Mouse (Mus musculus): ENCODE measurements around the gene Klrb1c. TPM values are rescaled to one million over a fixed set of nuclear protein-coding genes. Genes with fewer than 3 reads are reported as not detected.
"Not testable (repeated sequence)": the region's sequence is repeated elsewhere in the genome, so short reads cannot be mapped to it uniquely, and the experiment has no call there.

The Klrb1c gene
- polyA plus RNA-seq, 1 experiment from 2014 or later, result 0.26 TPM

GRCm38 (mm10) chr6:128799896-128800270 is 10.9 kb upstream of the Klrb1c start:
- DNase-seq (ENCODE audit: low spot score) (peak; percentile 63), ATAC-seq (replicated peaks; ENCODE audit: low FRiP score, low TSS enrichment, low read depth) (no peak)
- 23% methylated on average over 7 of the region's 7 CpGs for WGBS
- no peak overlapping the region; the same call in 1 of the 2 replicates for H3K9ac ChIP-seq (ENCODE audit: low read length)
- no peak overlapping the region for H3K27ac ChIP-seq (ENCODE audit: low read depth)
- H3K27me3 ChIP-seq (replicated peaks; ENCODE audit: control insufficient read depth, insufficient read depth, low read length), result no peaks in the 10 kb centered on the region
- no peaks in the 10 kb centered on the region for H3K9me3 ChIP-seq (ENCODE audit: control insufficient read depth, low read length)
- 0 out of 2 replicates have a peak, but pooled peaks cover 4% of the 10 kb centered on the region for H3K4me1 ChIP-seq (replicated peaks; ENCODE audit: control insufficient read depth, insufficient read depth, low read length)
- no peaks in the 10 kb centered on the region for H3K36me3 ChIP-seq (ENCODE audit: control insufficient read depth, insufficient read depth, low read length)
- peak overlapping the region; percentile 47 for H3K4me2 ChIP-seq (ENCODE audit: low read length)
- peak overlapping the region; percentile 61 for H3K4me3 ChIP-seq (ENCODE audit: low read depth, low read length)

- under 1% methylated on average over 48 of the region's 49 CpGs for WGBS
- ATAC-seq (replicated peaks; ENCODE audit: low FRiP score, low TSS enrichment, low read depth) (peak; percentile 77), DNase-seq (ENCODE audit: low spot score) (peak; percentile 100)
- not testable (repeated sequence) for H3K36me3 ChIP-seq (ENCODE audit: control insufficient read depth, insufficient read depth, low read length); H3K4me1 ChIP-seq (replicated peaks; ENCODE audit: control insufficient read depth, insufficient read depth, low read length); H3K9me3 ChIP-seq (ENCODE audit: control insufficient read depth, low read length); H3K27me3 ChIP-seq (replicated peaks; ENCODE audit: control insufficient read depth, insufficient read depth, low read length)
- H3K4me3 ChIP-seq (ENCODE audit: low read depth, low read length), result peak overlapping the region; percentile 61
- H3K4me2 ChIP-seq (ENCODE audit: low read length), result peak overlapping the region; percentile 47
- H3K27ac ChIP-seq (ENCODE audit: low read depth), result peak overlapping the region; percentile 91
- H3K9ac ChIP-seq (ENCODE audit: low read length), result peak overlapping the region; percentile 62
Measured at GRCm38 (mm10) chr6:128799144-128799895, 10.3 kb upstream of the Klrb1c start.

- Histone ChIP-seq H3K27ac (ENCODE audit: low read depth) (peak overlapping the region; percentile 91), H3K9ac (ENCODE audit: low read length) (peak overlapping the region; percentile 62), H3K4me2 (ENCODE audit: low read length) (peak overlapping the region; percentile 62), H3K4me3 (ENCODE audit: low read depth, low read length) (peak overlapping the region; percentile 61)
- H3K27me3 ChIP-seq (replicated peaks; ENCODE audit: control insufficient read depth, insufficient read depth, low read length); H3K36me3 ChIP-seq (ENCODE audit: control insufficient read depth, insufficient read depth, low read length); H3K4me1 ChIP-seq (replicated peaks; ENCODE audit: control insufficient read depth, insufficient read depth, low read length); H3K9me3 ChIP-seq (ENCODE audit: control insufficient read depth, low read length): not testable (repeated sequence)
- DNase-seq (ENCODE audit: low spot score), result peak; percentile 99
- peak; percentile 43 for ATAC-seq (replicated peaks; ENCODE audit: low FRiP score, low TSS enrichment, low read depth)
- 0% methylated on average over 20 of the region's 20 CpGs for WGBS
Measured at GRCm38 (mm10) chr6:128798772-128799143, 9.7 kb upstream of the Klrb1c start.

- ATAC-seq (replicated peaks; ENCODE audit: low FRiP score, low TSS enrichment, low read depth) (no peak), DNase-seq (ENCODE audit: low spot score) (peak; percentile 72)
- Histone ChIP-seq H3K4me2 (ENCODE audit: low read length) (peak overlapping the region; percentile 62), H3K36me3 (ENCODE audit: control insufficient read depth, insufficient read depth, low read length) (no peaks in the 10 kb centered on the region), H3K27ac (ENCODE audit: low read depth) (no peak overlapping the region), H3K27me3 (replicated peaks; ENCODE audit: control insufficient read depth, insufficient read depth, low read length) (no peaks in the 10 kb centered on the region), H3K4me3 (ENCODE audit: low read depth, low read length) (peak overlapping the region; percentile 61), H3K9me3 (ENCODE audit: control insufficient read depth, low read length) (no peaks in the 10 kb centered on the region), H3K9ac (ENCODE audit: low read length) (peak overlapping the region; percentile 25), H3K4me1 (replicated peaks; ENCODE audit: control insufficient read depth, insufficient read depth, low read length) (0 out of 2 replicates have a peak, but pooled peaks cover 4% of the 10 kb centered on the region)
- WGBS, result 16% methylated on average over 15 of the region's 15 CpGs
Measured at GRCm38 (mm10) chr6:128797936-128798771, 9.1 kb upstream of the Klrb1c start.

- no peak for ATAC-seq (replicated peaks; ENCODE audit: low FRiP score, low TSS enrichment, low read depth)
- DNase-seq (ENCODE audit: low spot score), result no peak
- Histone ChIP-seq H3K27ac (ENCODE audit: low read depth) (no peak overlapping the region), H3K4me1 (replicated peaks; ENCODE audit: control insufficient read depth, insufficient read depth, low read length) (0 out of 2 replicates have a peak, but pooled peaks cover 4% of the 10 kb centered on the region), H3K9me3 (ENCODE audit: control insufficient read depth, low read length) (no peaks in the 10 kb centered on the region), H3K27me3 (replicated peaks; ENCODE audit: control insufficient read depth, insufficient read depth, low read length) (no peaks in the 10 kb centered on the region), H3K36me3 (ENCODE audit: control insufficient read depth, insufficient read depth, low read length) (no peaks in the 10 kb centered on the region), H3K9ac (ENCODE audit: low read length) (no peak overlapping the region), H3K4me2 (ENCODE audit: low read length) (peak overlapping the region; percentile 62), H3K4me3 (ENCODE audit: low read depth, low read length) (no peak overlapping the region)
- 77% methylated on average over 12 of the region's 12 CpGs for WGBS
Measured at GRCm38 (mm10) chr6:128797185-128797905, 8.3 kb upstream of the Klrb1c start.

GRCm38 (mm10) chr6:128796321-128796955 is 7.4 kb upstream of the Klrb1c start:
- H3K9ac ChIP-seq (ENCODE audit: low read length), result no peak overlapping the region
- WGBS, result 73% methylated on average over 8 of the region's 8 CpGs
- H3K4me1 ChIP-seq (replicated peaks; ENCODE audit: control insufficient read depth, insufficient read depth, low read length), result 0 out of 2 replicates have a peak, but pooled peaks cover 4% of the 10 kb centered on the region
- no peak for ATAC-seq (replicated peaks; ENCODE audit: low FRiP score, low TSS enrichment, low read depth)
- DNase-seq (ENCODE audit: low spot score), result no peak
- H3K9me3 ChIP-seq (ENCODE audit: control insufficient read depth, low read length), result no peaks in the 10 kb centered on the region
- H3K27me3 ChIP-seq (replicated peaks; ENCODE audit: control insufficient read depth, insufficient read depth, low read length), result no peaks in the 10 kb centered on the region
- H3K4me2 ChIP-seq (ENCODE audit: low read length), result no peak overlapping the region
- no peak overlapping the region for H3K4me3 ChIP-seq (ENCODE audit: low read depth, low read length)
- no peaks in the 10 kb centered on the region for H3K36me3 ChIP-seq (ENCODE audit: control insufficient read depth, insufficient read depth, low read length)
- H3K27ac ChIP-seq (ENCODE audit: low read depth), result no peak overlapping the region

- Histone ChIP-seq H3K4me3 (ENCODE audit: low read depth, low read length) (no peak overlapping the region), H3K36me3 (ENCODE audit: control insufficient read depth, insufficient read depth, low read length) (no peaks in the 10 kb centered on the region), H3K4me2 (ENCODE audit: low read length) (no peak overlapping the region), H3K9ac (ENCODE audit: low read length) (no peak overlapping the region), H3K9me3 (ENCODE audit: control insufficient read depth, low read length) (no peaks in the 10 kb centered on the region), H3K27ac (ENCODE audit: low read depth) (no peak overlapping the region), H3K4me1 (replicated peaks; ENCODE audit: control insufficient read depth, insufficient read depth, low read length) (0 out of 2 replicates have a peak, but pooled peaks cover 4% of the 10 kb centered on the region), H3K27me3 (replicated peaks; ENCODE audit: control insufficient read depth, insufficient read depth, low read length) (no peaks in the 10 kb centered on the region)
- no peak for ATAC-seq (replicated peaks; ENCODE audit: low FRiP score, low TSS enrichment, low read depth)
- DNase-seq (ENCODE audit: low spot score), result no peak
- WGBS, result 25% methylated on average over 6 of the region's 6 CpGs
Measured at GRCm38 (mm10) chr6:128793734-128794133, 4.7 kb upstream of the Klrb1c start.

GRCm38 (mm10) chr6:128790491-128790994 is 1.5 kb upstream of the Klrb1c start:
- H3K4me2 ChIP-seq (ENCODE audit: low read length); H3K27me3 ChIP-seq (replicated peaks; ENCODE audit: control insufficient read depth, insufficient read depth, low read length); H3K9me3 ChIP-seq (ENCODE audit: control insufficient read depth, low read length); ATAC-seq (replicated peaks; ENCODE audit: low FRiP score, low TSS enrichment, low read depth); H3K4me3 ChIP-seq (ENCODE audit: low read depth, low read length); H3K4me1 ChIP-seq (replicated peaks; ENCODE audit: control insufficient read depth, insufficient read depth, low read length); H3K27ac ChIP-seq (ENCODE audit: low read depth); H3K36me3 ChIP-seq (ENCODE audit: control insufficient read depth, insufficient read depth, low read length); H3K9ac ChIP-seq (ENCODE audit: low read length); DNase-seq (ENCODE audit: low spot score): not testable (repeated sequence)
- 80% methylated on average over 4 of the region's 4 CpGs for WGBS

Measured in intestine, embryonic 14.5 days (tissue).